Mouse (Mus musculus) myocyte (in vitro differentiated cells): ENCODE data around the gene Rasgrf2. TPM values are rescaled to one million over a fixed set of nuclear protein-coding genes. Genes with fewer than 3 reads are reported as not detected.

ENCODE experiments used
- H3K27me3 ChIP-seq: one replicate; pipeline ENCODE4 v1.6.1; 2011; ENCODE audit not compliant: control insufficient read depth, insufficient read depth, insufficient read length
- H3K36me3 ChIP-seq: one replicate; pipeline ENCODE4 v1.6.1; 2011; ENCODE audit not compliant: control insufficient read depth, insufficient read depth
- H3K4me2 ChIP-seq: one replicate; pipeline ENCODE4 v1.6.1; 2011; ENCODE audit warnings: low read depth, control low read depth
- H3K4me3 ChIP-seq: one replicate; pipeline ENCODE4 v1.5.1; 2011; ENCODE audit warnings: mild to moderate bottlenecking, control low read depth, moderate library complexity
- H3K79me2 ChIP-seq: one replicate; pipeline ENCODE4 v1.6.1; 2011; ENCODE audit not compliant: control insufficient read depth, insufficient read depth
- H3ac ChIP-seq: one replicate; pipeline ENCODE4 v1.6.1; 2011; ENCODE audit not compliant: control insufficient read depth, insufficient read length
- CEBPB ChIP-seq: IDR thresholded peaks from 2 replicates; pipeline ENCODE4 v1.6.1; 2011; ENCODE audit warnings: mild to moderate bottlenecking, moderate library complexity; ENCODE audit not compliant: poor library complexity, insufficient read depth, severe bottlenecking
- E2F4 ChIP-seq: IDR thresholded peaks from one replicate; pipeline ENCODE4 v1.6.1; 2011; ENCODE audit warnings: mild to moderate bottlenecking, control low read depth, moderate library complexity; ENCODE audit not compliant: insufficient read depth
- MAX ChIP-seq: IDR thresholded peaks from one replicate; pipeline ENCODE4 v1.6.1; 2011; ENCODE audit warnings: low read depth, mild to moderate bottlenecking, control low read depth
- MYOD1 ChIP-seq, 3 experiments: IDR thresholded peaks; one replicate each; pipeline ENCODE4 v1.6.1; 2011; ENCODE audit warnings: control low read depth in 2 of 3, low read depth in 2 of 3, mild to moderate bottlenecking in 2 of 3, moderate library complexity in 1 of 3; ENCODE audit not compliant: insufficient read length in 2 of 3, control insufficient read depth in 1 of 3
- MYOG ChIP-seq, 3 experiments: IDR thresholded peaks; one replicate each; pipeline ENCODE4 v1.6.1; 2011; ENCODE audit warnings: control low read depth in 2 of 3, low read depth in 2 of 3, mild to moderate bottlenecking in 2 of 3; ENCODE audit not compliant: insufficient read length in 2 of 3, control insufficient read depth in 1 of 3, insufficient read depth in 1 of 3
- POLR2A ChIP-seq: IDR thresholded peaks from one replicate; pipeline ENCODE4 v1.6.1; 2011; ENCODE audit warnings: low read depth, mild to moderate bottlenecking, control low read depth, moderate library complexity; ENCODE audit not compliant: insufficient read length
- POLR2AphosphoS2 ChIP-seq: IDR thresholded peaks from one replicate; pipeline ENCODE4 v1.6.1; 2011; ENCODE audit warnings: low read depth, control low read depth; ENCODE audit not compliant: insufficient read length
- REST ChIP-seq: IDR thresholded peaks from one replicate; pipeline ENCODE4 v1.6.1; 2011; ENCODE audit warnings: mild to moderate bottlenecking, control low read depth, moderate library complexity; ENCODE audit not compliant: insufficient read depth, insufficient read length
- SRF ChIP-seq: IDR thresholded peaks from one replicate; pipeline ENCODE4 v1.6.1; 2011; ENCODE audit warnings: low read depth; ENCODE audit not compliant: control insufficient read depth, insufficient read length
- TCF12 ChIP-seq: IDR thresholded peaks from one replicate; pipeline ENCODE4 v1.6.1; 2011; ENCODE audit warnings: mild to moderate bottlenecking, control low read depth; ENCODE audit not compliant: poor library complexity, insufficient read depth, severe bottlenecking
- TCF3 ChIP-seq: IDR thresholded peaks from one replicate; pipeline ENCODE4 v1.6.1; 2011; ENCODE audit warnings: low read depth, control low read depth; ENCODE audit not compliant: insufficient read length
- USF1 ChIP-seq: IDR thresholded peaks from one replicate; pipeline ENCODE4 v1.6.1; 2011; ENCODE audit warnings: low read depth, mild to moderate bottlenecking, control low read depth, moderate library complexity
- polyA plus RNA-seq: library from polyadenylated mRNA; unstranded; fragments of >200 nt; fragmentation: generic; extraction: Trizol; gene quantifications from one replicate; pipeline ENCODE4 v1.2.1, GENCODE M21; 2012; ENCODE audit warnings: missing spikeins

Gene Rasgrf2
- polyA plus RNA-seq, 1 experiment: 0.07 TPM

DNA sequence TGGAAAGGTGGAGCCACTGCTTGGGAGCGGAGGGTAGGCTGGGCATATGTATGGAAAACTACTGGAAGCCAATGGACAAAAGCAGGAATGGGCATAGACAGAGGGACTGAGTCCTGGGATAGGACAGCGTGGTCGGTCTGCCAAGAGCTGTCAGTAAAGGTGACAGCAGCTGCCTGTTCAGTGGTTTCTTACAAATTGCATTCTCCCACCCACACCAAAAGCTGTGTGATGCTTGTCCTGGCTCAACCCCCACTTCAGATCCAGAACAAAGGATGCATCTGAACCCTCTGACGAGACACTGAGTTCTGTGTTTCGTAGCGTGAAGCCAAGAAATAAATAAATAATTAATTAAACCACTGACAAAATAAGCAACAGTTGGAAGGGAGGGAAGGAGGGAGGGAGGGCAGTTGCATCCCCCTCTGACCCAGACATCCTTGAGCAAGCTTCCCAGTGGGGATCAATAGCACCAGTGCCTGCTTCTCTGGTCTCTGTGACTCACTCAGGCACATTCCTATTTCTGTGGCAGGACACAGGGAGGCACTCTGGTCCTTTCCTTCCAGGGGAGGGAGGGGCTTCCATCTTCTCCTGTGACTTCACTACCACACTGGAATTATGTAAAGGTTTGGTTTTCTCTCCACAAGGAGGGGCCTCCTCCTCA lies 215.7 kb downstream of the Rasgrf2 start:
- H3K36me3 ChIP-seq: no peaks in the 10 kb centered on the region
- H3K4me2 ChIP-seq: no peak overlapping the region
- TF ChIP-seq POLR2AphosphoS2 (no peak), TCF3 (no peak), MYOD1 (IDR thresholded peaks at IDR 0.05; ENCODE audit: control insufficient read depth in 1 of 3, insufficient read length in 2 of 3, low read depth in 2 of 3) (peak in 2 of 3 experiments; percentile 23 to 73), MYOG (IDR thresholded peaks at IDR 0.05; ENCODE audit: control insufficient read depth in 1 of 3, insufficient read depth in 1 of 3, insufficient read length in 2 of 3, low read depth in 2 of 3) (peak in 1 of 3 experiments; percentile 41)
- H3ac ChIP-seq: no peak overlapping the region
- no peak overlapping the region for H3K4me3 ChIP-seq
- H3K79me2 ChIP-seq: no peaks in the 10 kb centered on the region
- no peaks in the 10 kb centered on the region for H3K27me3 ChIP-seq

DNA sequence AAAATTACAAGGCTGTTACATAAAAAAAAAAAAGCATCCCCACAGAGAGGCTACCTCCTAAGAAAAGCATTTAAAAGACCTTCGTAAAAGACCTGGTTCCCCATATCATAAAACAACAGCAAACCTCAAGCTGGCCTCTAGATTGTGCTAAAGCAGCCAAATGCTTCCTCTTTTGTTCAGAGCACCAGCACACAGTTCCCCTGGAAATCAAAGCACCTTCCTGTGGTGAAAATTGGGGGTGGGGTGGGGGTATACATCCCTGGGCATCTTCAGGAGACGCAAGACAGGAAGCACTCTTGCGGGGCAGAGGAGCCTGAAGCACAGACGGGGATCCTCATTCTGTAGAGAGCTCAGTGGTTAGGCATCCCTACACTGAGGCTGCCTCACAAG lies 216.3 kb downstream of the Rasgrf2 start:
- no peak for TF ChIP-seq E2F4
- no peak for TF ChIP-seq MAX
- H3K79me2 ChIP-seq: no peaks in the 10 kb centered on the region
- no peaks in the 10 kb centered on the region for H3K27me3 ChIP-seq
- no peak overlapping the region for H3K4me3 ChIP-seq
- no peaks in the 10 kb centered on the region for H3K36me3 ChIP-seq
- no peak overlapping the region for H3ac ChIP-seq
- no peak overlapping the region for H3K4me2 ChIP-seq

DNA sequence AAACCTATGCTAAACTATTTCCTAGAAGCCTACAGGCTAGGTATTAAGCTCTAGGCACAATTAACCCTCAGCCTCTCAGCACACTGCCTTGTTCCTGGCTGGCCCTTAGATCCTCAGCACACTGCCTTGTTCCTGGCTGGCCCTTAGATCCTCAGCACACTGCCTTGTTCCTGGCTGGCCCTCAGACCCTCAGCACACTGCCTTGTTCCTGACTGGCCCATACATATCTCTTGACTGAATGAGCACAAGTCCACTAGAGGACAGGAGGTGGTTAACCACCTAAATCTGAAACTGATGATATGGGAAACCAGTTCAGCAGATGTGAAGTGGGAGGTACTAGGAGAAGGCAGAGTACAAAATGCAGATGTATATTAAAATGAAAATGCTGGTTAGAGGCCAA lies 219.8 kb downstream of the Rasgrf2 start:
- no peak overlapping the region for H3K4me2 ChIP-seq
- H3ac ChIP-seq: no peak overlapping the region
- no peaks in the 10 kb centered on the region for H3K36me3 ChIP-seq
- H3K27me3 ChIP-seq: no peaks in the 10 kb centered on the region
- TF ChIP-seq REST (no peak), POLR2AphosphoS2 (no peak), MAX (no peak), E2F4 (no peak), MYOD1 (IDR thresholded peaks at IDR 0.05; ENCODE audit: control insufficient read depth in 1 of 3, insufficient read length in 2 of 3, low read depth in 2 of 3) (no peak), TCF3 (no peak), USF1 (no peak), SRF (no peak), TCF12 (no peak), POLR2A (no peak), CEBPB (no peak), MYOG (IDR thresholded peaks at IDR 0.05; ENCODE audit: control insufficient read depth in 1 of 3, insufficient read depth in 1 of 3, insufficient read length in 2 of 3, low read depth in 2 of 3) (no peak)
- no peak overlapping the region for H3K4me3 ChIP-seq
- no peaks in the 10 kb centered on the region for H3K79me2 ChIP-seq

DNA sequence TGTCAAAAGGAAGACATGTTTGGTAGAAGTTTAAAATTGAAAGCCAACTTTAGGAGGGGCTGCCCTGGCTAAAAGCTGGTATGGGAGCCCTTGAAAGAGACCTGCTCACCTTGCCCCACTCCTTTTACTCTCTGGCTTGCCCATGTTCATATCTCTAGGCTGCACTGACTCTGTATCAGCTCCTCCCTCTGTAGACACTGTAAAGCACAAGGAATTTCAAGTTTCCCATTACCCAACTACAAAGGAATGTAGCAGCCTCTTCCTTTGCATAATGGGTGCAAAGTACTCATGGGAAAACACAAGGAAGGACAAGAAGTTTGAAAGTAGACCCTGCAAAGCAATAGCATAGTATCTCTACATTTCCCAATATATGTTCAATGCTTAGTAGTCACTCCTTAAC lies 220.2 kb downstream of the Rasgrf2 start:
- no peak overlapping the region for H3ac ChIP-seq
- no peaks in the 10 kb centered on the region for H3K27me3 ChIP-seq
- no peaks in the 10 kb centered on the region for H3K36me3 ChIP-seq
- H3K4me2 ChIP-seq: no peak overlapping the region
- H3K79me2 ChIP-seq: no peaks in the 10 kb centered on the region
- TF ChIP-seq TCF12 (no peak), MYOG (IDR thresholded peaks at IDR 0.05; ENCODE audit: control insufficient read depth in 1 of 3, insufficient read depth in 1 of 3, insufficient read length in 2 of 3, low read depth in 2 of 3) (no peak), REST (no peak), MAX (no peak), CEBPB (no peak), E2F4 (no peak), USF1 (no peak), SRF (no peak), MYOD1 (IDR thresholded peaks at IDR 0.05; ENCODE audit: control insufficient read depth in 1 of 3, insufficient read length in 2 of 3, low read depth in 2 of 3) (no peak), TCF3 (no peak), POLR2AphosphoS2 (no peak), POLR2A (no peak)
- H3K4me3 ChIP-seq: no peak overlapping the region

DNA sequence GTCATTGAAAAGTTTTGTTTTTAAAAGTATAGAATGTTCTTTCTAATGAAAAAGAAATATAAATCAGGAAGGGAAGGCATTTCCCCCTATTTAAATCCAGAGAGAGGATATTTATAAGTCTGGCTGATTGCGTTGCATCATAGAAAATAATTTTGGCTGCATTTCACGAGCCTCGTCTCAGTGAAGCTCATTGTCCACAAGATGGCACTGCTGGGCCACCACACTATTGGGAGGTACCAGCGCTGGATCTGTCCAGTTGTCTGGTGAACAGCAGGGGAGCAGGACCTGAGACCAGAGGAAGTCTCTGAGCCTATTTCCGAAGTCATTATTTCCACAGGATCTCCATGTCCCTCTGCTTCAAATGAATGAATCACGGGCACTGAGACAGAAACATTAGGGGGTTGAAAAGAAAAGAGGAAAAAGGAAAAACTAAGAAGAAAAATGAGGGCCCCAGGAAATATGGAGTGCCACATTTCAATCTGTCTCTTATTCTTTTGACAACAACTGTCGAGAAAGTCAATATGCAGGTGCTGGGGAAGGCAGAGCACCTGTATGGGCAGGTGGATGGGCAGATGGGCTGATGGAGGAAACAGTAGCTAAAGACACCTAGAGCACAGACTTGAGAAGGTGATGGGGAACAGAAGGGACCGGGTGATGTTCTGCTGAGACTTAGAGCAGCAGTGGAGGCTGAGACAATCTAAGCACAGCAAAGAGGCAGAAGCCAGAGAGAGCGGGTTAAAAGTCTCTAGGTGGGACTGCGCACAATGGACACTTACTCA lies 223.1 kb downstream of the Rasgrf2 start:
- Histone ChIP-seq H3K27me3 (no peaks in the 10 kb centered on the region), H3K79me2 (no peaks in the 10 kb centered on the region), H3K4me3 (no peak overlapping the region), H3K36me3 (no peaks in the 10 kb centered on the region), H3K4me2 (no peak overlapping the region), H3ac (no peak overlapping the region)
- TF ChIP-seq SRF (no peak), REST (no peak), E2F4 (no peak), MAX (no peak), TCF3 (no peak), USF1 (no peak), CEBPB (peak; percentile 60; the same call in 1 of the 2 replicates), POLR2A (no peak), MYOD1 (IDR thresholded peaks at IDR 0.05; ENCODE audit: control insufficient read depth in 1 of 3, insufficient read length in 2 of 3, low read depth in 2 of 3) (peak in 1 of 3 experiments; percentile 17), TCF12 (no peak), MYOG (IDR thresholded peaks at IDR 0.05; ENCODE audit: control insufficient read depth in 1 of 3, insufficient read depth in 1 of 3, insufficient read length in 2 of 3, low read depth in 2 of 3) (no peak)
